ENCODE assay signal across 9 mouse cellular contexts in the genomic region with DNA sequence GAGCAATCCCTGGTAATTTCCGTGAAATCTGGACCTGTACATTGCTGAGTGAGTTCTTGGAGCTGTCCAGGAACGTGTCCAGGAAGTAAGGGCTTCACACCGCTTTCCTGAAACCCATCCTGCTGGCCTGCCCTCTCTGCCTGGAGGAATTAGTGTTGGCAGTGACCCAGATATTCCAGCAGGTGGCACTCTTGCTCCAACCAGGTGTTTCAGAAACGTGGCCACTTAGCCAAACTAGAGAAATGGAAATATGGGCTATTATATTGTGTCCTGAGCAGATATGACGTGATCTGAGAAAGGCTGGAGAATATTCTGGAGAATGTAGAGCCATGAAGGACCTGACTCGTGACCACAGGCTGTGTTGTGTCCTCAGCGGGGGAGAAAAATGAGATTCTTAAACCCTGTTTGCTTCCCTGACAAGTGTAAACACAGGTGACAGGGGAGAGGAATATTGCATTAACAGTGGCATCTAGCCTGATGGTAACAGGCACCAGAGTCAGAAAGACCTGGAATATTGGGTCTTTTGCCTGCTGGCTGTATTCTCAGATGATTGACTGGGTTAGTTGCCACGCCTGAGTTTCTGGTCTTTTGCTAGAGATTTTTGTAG.
DNase-seq lines count a peak whose midpoint lies in the region; ATAC-seq and TF ChIP-seq lines count a peak whose summit lies in the region.
"Had no signal": no experiment of that assay in that cellular context is flagged by ENCODE, and none has a peak within 500 bp of the region (broad histone marks: within the 10 kb centered on the region; RNA-seq: fewer than 3 reads in every experiment).

No protein-coding gene starts in this region.

- H3K4me2 ChIP-seq in forebrain, embryonic 16.5 days (ENCODE audit: low read length): no peak overlapping the region
- H3K4me2 ChIP-seq in lung, embryonic 16.5 days (ENCODE audit: low read depth, low read length): no peak overlapping the region

- peak; percentile 90 to 97 (median 93); a peak in 5 of 6 replicates for TF ChIP-seq CTCF in MEL (IDR thresholded peaks at IDR 0.05 in 2 of 3, conservative IDR thresholded peaks at IDR 0.05 in 1 of 3; ENCODE audit: control insufficient read depth in 1 of 3, insufficient read depth in 1 of 3, low read depth in 2 of 3, low read length in 3 of 3, poor library complexity in 1 of 3, severe bottlenecking in 1 of 3)
- peak; percentile 98 for TF ChIP-seq CTCF in layer of hippocampus, adult 2 months (conservative IDR thresholded peaks at IDR 0.05)

- no peak overlapping the region for H3K27ac ChIP-seq in MEL (ENCODE audit: control insufficient read depth, low read depth, low read length)
- H3K27ac ChIP-seq in forebrain, embryonic 16.5 days (ENCODE audit: low read length): no peak overlapping the region
- H3K27ac ChIP-seq in layer of hippocampus, adult 2 months: no peak overlapping the region
- H3K27ac ChIP-seq in lung, embryonic 16.5 days (ENCODE audit: low read length): no peak overlapping the region

- ATAC-seq in forebrain, embryonic 16.5 days: peak; percentile 71
- peak; percentile 50 for ATAC-seq in hematopoietic stem cell, adult 5-6 weeks (replicated peaks in 1 of 2; ENCODE audit: insufficient read depth in 1 of 2, low FRiP score in 2 of 2, low TSS enrichment in 1 of 2, low read depth in 1 of 2, poor library complexity in 2 of 2, severe bottlenecking in 2 of 2)
- peak; percentile 46 for ATAC-seq in lung, embryonic 16.5 days (ENCODE audit: low read depth)

- peaks cover 0 to 4% of the 10 kb centered on the region in 2 experiments; a peak in 1 of 4 replicates for H3K4me1 ChIP-seq in MEL (ENCODE audit: control insufficient read depth in 1 of 2, insufficient read depth in 2 of 2, low read length in 2 of 2)
- peaks cover 20% of the 10 kb centered on the region for H3K4me1 ChIP-seq in forebrain, embryonic 16.5 days (replicated peaks; ENCODE audit: control insufficient read depth, insufficient read depth, low read length)
- peaks cover 35% of the 10 kb centered on the region for H3K4me1 ChIP-seq in lung, embryonic 16.5 days (replicated peaks; ENCODE audit: control insufficient read depth, insufficient read depth, low read length)

- H3K36me3 ChIP-seq in MEL (ENCODE audit: control insufficient read depth in 1 of 2, insufficient read depth in 2 of 2, low read length in 2 of 2): peaks cover 0 to 2% of the 10 kb centered on the region in 2 experiments; a peak in 1 of 4 replicates
- H3K36me3 ChIP-seq in forebrain, embryonic 16.5 days (ENCODE audit: control insufficient read depth, insufficient read depth): no peaks in the 10 kb centered on the region
- no peaks in the 10 kb centered on the region for H3K36me3 ChIP-seq in lung, embryonic 16.5 days (ENCODE audit: control insufficient read depth, insufficient read depth, low read length)

- H3K9ac ChIP-seq in MEL (ENCODE audit: control insufficient read depth, low read depth, low read length, poor library complexity, severe bottlenecking): peak overlapping the region; percentile 13; the same call in 1 of the 2 replicates
- H3K9ac ChIP-seq in forebrain, embryonic 16.5 days (replicated peaks; ENCODE audit: low read depth, low read length): no peak overlapping the region; the same call in 1 of the 2 replicates
- no peak overlapping the region for H3K9ac ChIP-seq in lung, embryonic 16.5 days (ENCODE audit: low read length)

- 18% methylated on average over 8 of the region's 8 CpGs for WGBS in forebrain, embryonic 16.5 days
- 12% methylated on average over 8 of the region's 8 CpGs for WGBS in lung, embryonic 16.5 days

- no peak for TF ChIP-seq POLR2A in MEL (IDR thresholded peaks at IDR 0.05; ENCODE audit: control insufficient read depth in 1 of 2, insufficient read depth in 1 of 2, low read depth in 1 of 2, low read length in 2 of 2, poor library complexity in 1 of 2)

- H3K27me3 ChIP-seq in MEL (ENCODE audit: control insufficient read depth in 1 of 2, insufficient read depth in 2 of 2, low read length in 2 of 2): no peaks in the 10 kb centered on the region
- H3K27me3 ChIP-seq in forebrain, embryonic 16.5 days (replicated peaks; ENCODE audit: control insufficient read depth, insufficient read depth, low read length): no peaks in the 10 kb centered on the region
- H3K27me3 ChIP-seq in lung, embryonic 16.5 days (ENCODE audit: control insufficient read depth, insufficient read depth, low read depth, low read length): no peaks in the 10 kb centered on the region

- no peak for TF ChIP-seq EP300 in MEL (IDR thresholded peaks at IDR 0.05; ENCODE audit: low read depth in 1 of 2, low read length in 2 of 2)

- DNase-seq in MEL (ENCODE audit: low read depth, low spot score): peak; percentile 86
- peak; percentile 47 for DNase-seq in cerebellum, adult 11-12 months
- DNase-seq in layer of hippocampus, adult 2 months (ENCODE audit: low spot score in 2 of 2): peak; percentile 71 to 87
- peak; percentile 61 for DNase-seq in ovary, postnatal 10 days (ENCODE audit: low spot score)
- peak; percentile 82 for DNase-seq in thymus, postnatal 0 days (ENCODE audit: low spot score)

- H3K79me2 ChIP-seq in MEL (ENCODE audit: control insufficient read depth, insufficient read depth, low read length, poor library complexity): no peaks in the 10 kb centered on the region

- H3K9me3 ChIP-seq in MEL (replicated peaks; ENCODE audit: insufficient read depth, low read length): no peaks in the 10 kb centered on the region
- H3K9me3 ChIP-seq in forebrain, embryonic 16.5 days (ENCODE audit: control insufficient read depth, low read length): no peaks in the 10 kb centered on the region
- H3K9me3 ChIP-seq in lung, embryonic 16.5 days (ENCODE audit: control insufficient read depth, low read length): no peaks in the 10 kb centered on the region

- peak overlapping the region in 1 of 2 experiments; percentile 3; a peak in 1 of 4 replicates for H3K4me3 ChIP-seq in MEL (ENCODE audit: control insufficient read depth in 1 of 2, insufficient read depth in 1 of 2, low read depth in 2 of 2, low read length in 2 of 2)
- H3K4me3 ChIP-seq in forebrain, embryonic 16.5 days (replicated peaks; ENCODE audit: low read length): no peak overlapping the region
- no peak overlapping the region for H3K4me3 ChIP-seq in layer of hippocampus, adult 2 months
- no peak overlapping the region for H3K4me3 ChIP-seq in lung, embryonic 16.5 days (ENCODE audit: low read length)
- H3K4me3 ChIP-seq: myocyte had no signal

- TF ChIP-seq RAD21 in MEL (IDR thresholded peaks at IDR 0.05; ENCODE audit: low read depth, low read length): no peak; the same call in none of the 2 replicates

TF ChIP-seq in MEL, 35 proteins besides CTCF, POLR2A, EP300 and RAD21:
- TF ChIP-seq MAX (IDR thresholded peaks at IDR 0.05; ENCODE audit: low read length) (peak; percentile 67; the same call in 1 of the 2 replicates), MYB (IDR thresholded peaks at IDR 0.05; ENCODE audit: low read depth, low read length) (no peak), BHLHE40 (IDR thresholded peaks at IDR 0.05; ENCODE audit: borderline replicate concordance, low read depth, low read length) (peak; percentile 36; the same call in 1 of the 2 replicates), RCOR1 (IDR thresholded peaks at IDR 0.05; ENCODE audit: low read depth, low read length) (0 out of 2 replicates have a peak, but pooled peaks have one; percentile 7), MXI1 (IDR thresholded peaks at IDR 0.05; ENCODE audit: low read depth, low read length) (peak; percentile 63), TCF12 (IDR thresholded peaks at IDR 0.05; ENCODE audit: low read depth, low read length) (0 out of 2 replicates have a peak, but pooled peaks have one; percentile 10), MYC (IDR thresholded peaks at IDR 0.05; ENCODE audit: low read depth, low read length) (peak; percentile 90), SMC3 (IDR thresholded peaks at IDR 0.05; ENCODE audit: low read depth, low read length) (peak; percentile 99), ZC3H11A (IDR thresholded peaks at IDR 0.05; ENCODE audit: low read depth, low read length) (peak; percentile 98), NRF1 (IDR thresholded peaks at IDR 0.05; ENCODE audit: insufficient read depth, low read depth, low read length, poor library complexity, severe bottlenecking) (no peak), ZNF384 (IDR thresholded peaks at IDR 0.05; ENCODE audit: low read depth, low read length) (peak; percentile 53), MAZ (IDR thresholded peaks at IDR 0.05; ENCODE audit: low read depth, low read length) (0 out of 2 replicates have a peak, but pooled peaks have one; percentile 26), HCFC1 (IDR thresholded peaks at IDR 0.05; ENCODE audit: low read depth, low read length) (no peak), SIN3A (IDR thresholded peaks at IDR 0.05; ENCODE audit: low read length) (peak; percentile 70; the same call in 1 of the 2 replicates), GATA1 (IDR thresholded peaks at IDR 0.05; ENCODE audit: low read depth, low read length) (no peak)
TF ChIP-seq in MEL: peak in this region for 11.
